In genomic region chr2:84009818-84010217, GRCm38 (mm10) we compare ENCODE assay signal across 16 mouse cellular contexts. TPM values are rescaled to one million over a fixed set of nuclear protein-coding genes. Genes with fewer than 3 reads are reported as not detected.
"Had no signal": no experiment of that assay in that cellular context is flagged by ENCODE, and none has a peak within 500 bp of the region (broad histone marks: within the 10 kb centered on the region; RNA-seq: fewer than 3 reads in every experiment).

No protein-coding gene starts in this region.

- H3K4me3 ChIP-seq: kidney, embryonic 15.5 days; limb, embryonic 13.5 days; midbrain, embryonic 10.5 days; neural tube, embryonic 12.5 days had no signal

- H3K27ac ChIP-seq: kidney, embryonic 15.5 days; limb, embryonic 13.5 days; midbrain, embryonic 10.5 days; neural tube, embryonic 12.5 days; stomach, postnatal 0 days had no signal

- DNase-seq: kidney, postnatal 36 days; left cerebral cortex, postnatal 4 days; lung, embryonic 14.5 days; lung, postnatal 10 days; lung, postnatal 4 days; midbrain, embryonic 14.5 days; thymus, postnatal 4 days had no signal

- ATAC-seq: intestine, embryonic 16.5 days had no signal

RNA-seq across cellular contexts. Expression of gene Gm13691, which starts 19.5 kb away (rescaled TPM):
- total RNA-seq: liver, adult 2 months; monocyte, adult 5-6 weeks; neutrophil, adult 5-6 weeks had no signal

RNA-seq across cellular contexts. Expression of gene Gm13697, which starts 25.3 kb away (rescaled TPM):
- total RNA-seq: liver, adult 2 months; monocyte, adult 5-6 weeks; neutrophil, adult 5-6 weeks had no signal

RNA-seq across cellular contexts. Expression of gene Gm13694, which starts 31.1 kb away (rescaled TPM):
- total RNA-seq: liver, adult 2 months; monocyte, adult 5-6 weeks; neutrophil, adult 5-6 weeks had no signal

RNA-seq across cellular contexts. Expression of gene Gm13696, which starts 36.9 kb away (rescaled TPM):
- total RNA-seq: liver, adult 2 months; monocyte, adult 5-6 weeks; neutrophil, adult 5-6 weeks had no signal

RNA-seq across cellular contexts. Expression of gene Gm13695, which starts 42.7 kb away (rescaled TPM):
- total RNA-seq: left cerebral cortex, postnatal 4 days; liver, adult 2 months; monocyte, adult 5-6 weeks; neutrophil, adult 5-6 weeks had no signal
